Comparison of ENCODE assay signal across 12 mouse cellular contexts in genomic region chr12:10482294-10483010, GRCm38 (mm10).
"Had no signal": no experiment of that assay in that cellular context is flagged by ENCODE, and none has a peak within 500 bp of the region (broad histone marks: within the 10 kb centered on the region; RNA-seq: fewer than 3 reads in every experiment).

No protein-coding gene starts in this region.

- H3K36me3 ChIP-seq: kidney, embryonic 15.5 days; limb, embryonic 12.5 days; liver, embryonic 13.5 days; midbrain, embryonic 15.5 days; neural tube, embryonic 12.5 days had no signal

- DNase-seq: kidney, adult 2 months; kidney, postnatal 14 days; liver; liver, embryonic 13.5 days; liver, postnatal 0 days; thymus, postnatal 4 days had no signal

- H3K9ac ChIP-seq: kidney, embryonic 15.5 days; limb, embryonic 12.5 days; liver, embryonic 13.5 days; liver, postnatal 0 days; midbrain, embryonic 15.5 days; neural tube, embryonic 12.5 days had no signal

- H3K4me3 ChIP-seq: kidney, embryonic 15.5 days; limb, embryonic 12.5 days; liver, embryonic 13.5 days; midbrain, embryonic 15.5 days; neural tube, embryonic 12.5 days had no signal

- H3K27me3 ChIP-seq: kidney, embryonic 15.5 days; limb, embryonic 12.5 days; liver, embryonic 13.5 days; midbrain, embryonic 15.5 days; neural tube, embryonic 12.5 days had no signal

- H3K9me3 ChIP-seq: kidney, embryonic 15.5 days; limb, embryonic 12.5 days; liver, embryonic 13.5 days; midbrain, embryonic 15.5 days; neural tube, embryonic 12.5 days had no signal

- ATAC-seq: intestine, embryonic 16.5 days; liver, postnatal 0 days; midbrain, embryonic 15.5 days had no signal

- H3K27ac ChIP-seq: kidney, embryonic 15.5 days; limb, embryonic 12.5 days; liver, embryonic 13.5 days; midbrain, embryonic 15.5 days; neural tube, embryonic 12.5 days; stomach, postnatal 0 days had no signal

- H3K4me2 ChIP-seq: kidney, embryonic 15.5 days; limb, embryonic 12.5 days; liver, embryonic 13.5 days; midbrain, embryonic 15.5 days; neural tube, embryonic 12.5 days had no signal

- H3K4me1 ChIP-seq: kidney, embryonic 15.5 days; limb, embryonic 12.5 days; liver, embryonic 13.5 days; midbrain, embryonic 15.5 days; neural tube, embryonic 12.5 days had no signal
